In genomic region chr15:96287369-96287975, GRCm38 (mm10) we compare ENCODE assay signal across 7 mouse cellular contexts. TPM values are rescaled to one million over a fixed set of nuclear protein-coding genes. Genes with fewer than 3 reads are reported as not detected.
DNase-seq lines count a peak whose midpoint lies in the region; ATAC-seq lines count a peak whose summit lies in the region.

Gene Arid2 (plus strand): TSS chr15:96287518.

- H3K27ac ChIP-seq in intestine, embryonic 14.5 days (ENCODE audit: low read depth), result peak within 1 kb of the TSS; percentile 99
- peak within 1 kb of the TSS; percentile 100 for H3K27ac ChIP-seq in limb, embryonic 10.5 days
- peak within 1 kb of the TSS; percentile 99 for H3K27ac ChIP-seq in midbrain, embryonic 11.5 days (ENCODE audit: low read depth, low read length)

- H3K4me1 ChIP-seq in intestine, embryonic 14.5 days (replicated peaks; ENCODE audit: control insufficient read depth, insufficient read depth, low read length), result peaks cover 20% of the 10 kb centered on the region
- H3K4me1 ChIP-seq in limb, embryonic 10.5 days, result peaks cover 26% of the 10 kb centered on the region
- H3K4me1 ChIP-seq in midbrain, embryonic 11.5 days (ENCODE audit: control insufficient read depth, insufficient read depth, low read length), result peaks cover 21% of the 10 kb centered on the region

- peak; percentile 17 for ATAC-seq in intestine, embryonic 14.5 days (replicated peaks; ENCODE audit: low FRiP score, low TSS enrichment, low read depth)
- peak; percentile 41 for ATAC-seq in midbrain, embryonic 11.5 days (ENCODE audit: low FRiP score)

- intact Hi-C loops in gastrocnemius, postnatal 36 days (cut with DNase I), result loop anchor here (5.0 to 10.0 kb wide), 2 partner anchors 175 to 523 kb away; partner anchors contain the start of gene Scaf11

- DNase-seq in adipocyte (ENCODE audit: low spot score), result peak; percentile 73
- DNase-seq in embryo, embryonic 10.5 days (ENCODE audit: low spot score), result peak; percentile 74
- peak; percentile 55 to 80 for DNase-seq in gastrocnemius, postnatal 36 days
- peak; percentile 91 for DNase-seq in intestine, embryonic 14.5 days (ENCODE audit: low spot score)
- DNase-seq in limb, embryonic 10.5 days (ENCODE audit: low spot score), result peak; percentile 85
- DNase-seq in midbrain, embryonic 11.5 days (ENCODE audit: low spot score, missing footprints), result peak; percentile 97
- peak; percentile 63 to 71 for DNase-seq in spleen, adult 18-20 months

- peak within 1 kb of the TSS; percentile 79 for H3K4me2 ChIP-seq in intestine, embryonic 14.5 days (ENCODE audit: low read length)
- H3K4me2 ChIP-seq in midbrain, embryonic 11.5 days, result peak within 1 kb of the TSS; percentile 69

- peak within 1 kb of the TSS; percentile 99 for H3K9ac ChIP-seq in intestine, embryonic 14.5 days (ENCODE audit: low read length)
- H3K9ac ChIP-seq in midbrain, embryonic 11.5 days (ENCODE audit: low read length), result peak within 1 kb of the TSS; percentile 99

- H3K27me3 ChIP-seq in intestine, embryonic 14.5 days (replicated peaks; ENCODE audit: control insufficient read depth, insufficient read depth, low read length), result no peaks in the 10 kb centered on the region
- H3K27me3 ChIP-seq in limb, embryonic 10.5 days (ENCODE audit: low read depth, poor library complexity, severe bottlenecking), result no peaks in the 10 kb centered on the region
- H3K27me3 ChIP-seq in midbrain, embryonic 11.5 days (ENCODE audit: control insufficient read depth, insufficient read depth, low read length), result no peaks in the 10 kb centered on the region

- no peaks in the 10 kb centered on the region for H3K9me3 ChIP-seq in intestine, embryonic 14.5 days (ENCODE audit: control insufficient read depth, low read length)
- no peaks in the 10 kb centered on the region for H3K9me3 ChIP-seq in limb, embryonic 10.5 days (replicated peaks)
- no peaks in the 10 kb centered on the region for H3K9me3 ChIP-seq in midbrain, embryonic 11.5 days (ENCODE audit: control insufficient read depth, low read length)

- under 1% methylated on average over 39 of the region's 67 CpGs for WGBS in intestine, embryonic 14.5 days
- 1% methylated on average over 53 of the region's 67 CpGs for WGBS in limb, embryonic 10.5 days
- under 1% methylated on average over 50 of the region's 67 CpGs for WGBS in midbrain, embryonic 11.5 days

- H3K4me3 ChIP-seq in intestine, embryonic 14.5 days (ENCODE audit: low read depth, low read length), result peak within 1 kb of the TSS; percentile 78
- H3K4me3 ChIP-seq in limb, embryonic 10.5 days, result peak within 1 kb of the TSS; percentile 84
- H3K4me3 ChIP-seq in midbrain, embryonic 11.5 days (ENCODE audit: low read depth, low read length), result peak within 1 kb of the TSS; percentile 97

- peaks cover 13% of the 10 kb centered on the region; the same call in 1 of the 2 replicates for H3K36me3 ChIP-seq in intestine, embryonic 14.5 days (ENCODE audit: control insufficient read depth, insufficient read depth, low read length)
- H3K36me3 ChIP-seq in limb, embryonic 10.5 days, result peaks cover 17% of the 10 kb centered on the region
- H3K36me3 ChIP-seq in midbrain, embryonic 11.5 days (ENCODE audit: control insufficient read depth, insufficient read depth, low read length), result 0 out of 2 replicates have a peak, but pooled peaks cover 3% of the 10 kb centered on the region

RNA-seq across cellular contexts. Expression of gene Arid2, which starts in this region (rescaled TPM):
- total RNA-seq in gastrocnemius, postnatal 36 days (2021), result 10 to 100 TPM; 11.0 to 13.1 TPM
- polyA plus RNA-seq in intestine, embryonic 14.5 days (2014; fragmentation: Nextera tagmentation; extraction: Ambion mirVana), result 28.1 and 31.1 TPM in 2 replicates
- 29.5 and 34.9 TPM in 2 replicates for polyA plus RNA-seq in limb, embryonic 10.5 days (2016; fragmentation: Nextera tagmentation; extraction: Ambion mirVana)
- 34.8 and 35.5 TPM in 2 replicates for polyA plus RNA-seq in midbrain, embryonic 11.5 days (2014; fragmentation: Nextera tagmentation; extraction: Ambion mirVana)

Comparison
In these comparisons a context has a peak if more than half of its experiments do, and no peak if none do; other contexts are left out.
1. Peak in every context shown above with its lines: DNase-seq, ATAC-seq, H3K4me3 ChIP-seq and H3K27ac ChIP-seq.